Mouse (Mus musculus): Measurements from ENCODE around the gene Msx1. TPM values are rescaled to one million over a fixed set of nuclear protein-coding genes. Genes with fewer than 3 reads are reported as not detected.
A peak's percentile ranks its signal among the peaks of the same experiment; 100 is the strongest.
"Not testable (repeated sequence)": the region's sequence is repeated elsewhere in the genome, so short reads cannot be mapped to it uniquely, and the experiment has no call there.

Gene Msx1
- total RNA-seq (2021) = 10 to 100 TPM in 1 of 2 experiments, 1 to 10 TPM in 1; 7.0 to 16.7 TPM
- long read RNA-seq, experiment 1, transcript Msx1-201 (2 exons, 1,935 nt) = major isoform, 12 of 13 reads
- long read RNA-seq, experiment 1, partial matches to known transcripts = 0 of 13 reads
- long read RNA-seq, experiment 1, other reads (novel, unspliced or antisense) = 0 of 13 reads
- long read RNA-seq, experiment 2, transcript Msx1-201 (2 exons, 1,935 nt) = major isoform, 43 of 47 reads
- long read RNA-seq, experiment 2, partial matches to known transcripts = 0 of 47 reads
- long read RNA-seq, experiment 2, other reads (novel, unspliced or antisense) = 2 of 47 reads

- peak; percentile 50 to 72 for DNase-seq (ENCODE audit: low spot score in 2 of 2)
These were observed at the start of gene Msx1 for GRCm38 (mm10) chr5:37824461-37824795. Msx1 (minus strand) TSS chr5:37824583.

GRCm38 (mm10) chr5:37865471-37865870 is 41.1 kb upstream of the Msx1 start:
- no peak for DNase-seq (ENCODE audit: low spot score in 2 of 2)

GRCm38 (mm10) chr5:37864309-37864708 is 39.9 kb upstream of the Msx1 start:
- DNase-seq (ENCODE audit: low spot score in 2 of 2) = no peak

GRCm38 (mm10) chr5:37860846-37861245 is 36.5 kb upstream of the Msx1 start:
- DNase-seq (ENCODE audit: low spot score in 2 of 2) = no peak

- DNase-seq (ENCODE audit: low spot score in 2 of 2) = peak; percentile 72 to 89
These were observed 35.9 kb upstream of the Msx1 start for GRCm38 (mm10) chr5:37860151-37860721.

- peak; percentile 42 to 86 for DNase-seq (ENCODE audit: low spot score in 2 of 2)
These were observed 33.6 kb upstream of the Msx1 start for GRCm38 (mm10) chr5:37857763-37858545.

GRCm38 (mm10) chr5:37856057-37856456 is 31.7 kb upstream of the Msx1 start:
- no peak for DNase-seq (ENCODE audit: low spot score in 2 of 2)

- no peak for DNase-seq (ENCODE audit: low spot score in 2 of 2)
These were observed 29.9 kb upstream of the Msx1 start for GRCm38 (mm10) chr5:37854233-37854632.

- DNase-seq (ENCODE audit: low spot score in 2 of 2) = no peak
These were observed 27.1 kb upstream of the Msx1 start for GRCm38 (mm10) chr5:37851305-37851982.

- no peak for DNase-seq (ENCODE audit: low spot score in 2 of 2)
These were observed 24.8 kb upstream of the Msx1 start for GRCm38 (mm10) chr5:37848991-37849719.

GRCm38 (mm10) chr5:37836267-37836646 is 11.9 kb upstream of the Msx1 start:
- DNase-seq (ENCODE audit: low spot score in 2 of 2) = no peak

GRCm38 (mm10) chr5:37835590-37836266 is 11.3 kb upstream of the Msx1 start:
- no peak for DNase-seq (ENCODE audit: low spot score in 2 of 2)

- DNase-seq (ENCODE audit: low spot score in 2 of 2) = no peak
These were observed 8.4 kb upstream of the Msx1 start for GRCm38 (mm10) chr5:37832766-37833165.

GRCm38 (mm10) chr5:37832031-37832430 is 7.6 kb upstream of the Msx1 start:
- DNase-seq (ENCODE audit: low spot score in 2 of 2) = no peak

GRCm38 (mm10) chr5:37830436-37830835 is 6.1 kb upstream of the Msx1 start:
- DNase-seq (ENCODE audit: low spot score in 2 of 2) = not testable (repeated sequence)

GRCm38 (mm10) chr5:37829926-37830325 is 5.5 kb upstream of the Msx1 start:
- DNase-seq (ENCODE audit: low spot score in 2 of 2) = no peak

GRCm38 (mm10) chr5:37829296-37829670 is 4.9 kb upstream of the Msx1 start:
- DNase-seq (ENCODE audit: low spot score in 2 of 2) = no peak

- no peak for DNase-seq (ENCODE audit: low spot score in 2 of 2)
These were observed 4.4 kb upstream of the Msx1 start for GRCm38 (mm10) chr5:37828591-37829295.

GRCm38 (mm10) chr5:37828001-37828400 is 3.6 kb upstream of the Msx1 start:
- no peak for DNase-seq (ENCODE audit: low spot score in 2 of 2)

- no peak for DNase-seq (ENCODE audit: low spot score in 2 of 2)
These were observed 3.2 kb upstream of the Msx1 start for GRCm38 (mm10) chr5:37827626-37827950.

Measured in layer of hippocampus, postnatal 14 days (tissue).